Mouse (Mus musculus) testis, adult 2 months (tissue): ENCODE data around the gene Erich6b. TPM values are rescaled to one million over a fixed set of nuclear protein-coding genes. Genes with fewer than 3 reads are reported as not detected.

Experiments
- H3K27ac ChIP-seq: fragments of 200-500 bp; 2 replicates; pipeline ENCODE4 v1.5.1; 2012; ENCODE audit warnings: low read depth, low read length; ENCODE audit not compliant: control insufficient read depth, insufficient read depth
- H3K27me3 ChIP-seq: fragments of 200-500 bp; 2 replicates; pipeline ENCODE4 v1.6.1; 2012; ENCODE audit warnings: mild to moderate bottlenecking, low read length, moderate library complexity; ENCODE audit not compliant: control insufficient read depth, insufficient read depth
- H3K36me3 ChIP-seq: fragments of 200-500 bp; 2 replicates; pipeline ENCODE4 v1.6.1; 2012; ENCODE audit warnings: mild to moderate bottlenecking, low read length; ENCODE audit not compliant: control insufficient read depth, insufficient read depth
- H3K4me1 ChIP-seq: fragments of 200-500 bp; 2 replicates; pipeline ENCODE4 v1.6.1; 2012; ENCODE audit warnings: low read length; ENCODE audit not compliant: control insufficient read depth, insufficient read depth
- H3K4me3 ChIP-seq: fragments of 200-500 bp; 2 replicates; pipeline ENCODE4 v1.5.1; 2012; ENCODE audit warnings: low read depth, mild to moderate bottlenecking, low read length, moderate library complexity, mixed read lengths; ENCODE audit not compliant: control insufficient read depth
- CTCF ChIP-seq: fragments of 200-500 bp; IDR thresholded peaks from 2 replicates; pipeline ENCODE4 v1.5.1; 2012; ENCODE audit warnings: low read depth, mild to moderate bottlenecking, inconsistent platforms, low read length, moderate library complexity; ENCODE audit not compliant: control insufficient read depth, insufficient read depth, insufficient replicate concordance
- POLR2A ChIP-seq: fragments of 200-500 bp; IDR thresholded peaks from 2 replicates; pipeline ENCODE4 v1.6.1; 2012; ENCODE audit warnings: low read depth, mild to moderate bottlenecking, inconsistent platforms, low read length, moderate library complexity; ENCODE audit not compliant: control insufficient read depth
- polyA plus RNA-seq: library from polyadenylated mRNA; depleted of rRNA; stranded (reverse); fragments of >200 nt; gene quantifications from 2 replicates; pipeline ENCODE4 v1.2.3, GENCODE M21; 2012

Erich6b gene
- polyA plus RNA-seq, 1 experiment = 2.7 TPM

DNA sequence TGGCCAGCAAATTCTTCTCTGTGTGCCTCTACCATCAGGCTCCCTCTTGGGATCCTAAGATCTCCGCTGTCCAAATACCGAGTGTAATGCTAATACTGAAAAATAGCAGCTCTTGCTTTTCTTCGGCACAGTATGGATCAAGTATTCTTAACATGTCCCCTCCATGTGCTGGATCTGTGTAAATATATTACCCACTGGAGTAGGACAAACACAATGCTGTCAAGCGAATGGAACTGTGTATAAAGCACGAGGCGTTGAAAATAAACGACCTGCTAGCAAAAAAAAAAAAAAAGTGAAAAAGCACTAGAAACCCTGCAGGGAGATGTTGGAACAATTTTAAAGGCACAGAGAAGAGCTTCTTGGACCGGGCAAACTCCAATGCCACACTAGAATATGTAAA lies 19.5 kb downstream of the Erich6b start:
- Histone ChIP-seq H3K27ac (no peak overlapping the region), H3K36me3 (no peaks in the 10 kb centered on the region), H3K4me3 (no peak overlapping the region), H3K27me3 (no peaks in the 10 kb centered on the region), H3K4me1 (no peaks in the 10 kb centered on the region)
- TF ChIP-seq CTCF (no peak), POLR2A (no peak)

DNA sequence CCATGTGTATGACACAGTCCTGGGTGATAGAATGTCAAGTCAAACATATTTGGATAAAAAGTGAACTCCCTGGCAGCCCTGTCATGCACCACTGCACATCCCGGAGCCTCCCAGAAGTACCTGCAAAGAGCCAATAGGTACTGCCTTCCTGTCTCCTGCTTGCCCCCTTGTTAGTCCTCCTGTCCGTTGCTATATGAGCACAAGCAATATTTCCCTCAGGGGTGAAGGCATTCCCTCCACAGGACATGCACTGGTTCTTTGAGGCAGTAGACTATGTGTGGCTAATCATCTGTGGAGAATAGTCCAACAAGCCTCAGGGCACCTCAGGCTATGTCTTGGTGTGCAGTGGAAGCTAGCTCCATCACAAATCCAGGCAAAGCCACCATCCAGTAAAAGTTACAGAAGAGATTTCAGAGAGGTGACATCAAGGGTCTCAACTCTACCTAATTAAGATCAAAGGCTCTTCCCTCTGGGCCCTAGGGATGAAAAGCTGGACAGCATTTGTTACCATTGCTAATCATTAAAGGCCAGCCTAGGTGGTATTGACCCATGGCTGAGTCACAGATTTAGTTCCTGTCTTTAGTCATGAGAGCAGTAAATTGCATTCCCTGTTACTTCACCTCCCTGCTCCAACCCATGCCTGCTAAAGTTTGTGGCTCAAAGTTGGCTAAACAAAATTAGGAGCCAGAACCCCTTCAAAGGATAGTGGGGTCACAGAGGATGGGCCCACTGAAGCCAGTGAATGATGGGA lies 23.5 kb downstream of the Erich6b start:
- H3K27ac ChIP-seq = no peak overlapping the region
- no peaks in the 10 kb centered on the region for H3K36me3 ChIP-seq
- TF ChIP-seq CTCF = no peak
- TF ChIP-seq POLR2A = no peak
- H3K27me3 ChIP-seq = no peaks in the 10 kb centered on the region
- H3K4me3 ChIP-seq = no peak overlapping the region
- H3K4me1 ChIP-seq = no peaks in the 10 kb centered on the region

DNA sequence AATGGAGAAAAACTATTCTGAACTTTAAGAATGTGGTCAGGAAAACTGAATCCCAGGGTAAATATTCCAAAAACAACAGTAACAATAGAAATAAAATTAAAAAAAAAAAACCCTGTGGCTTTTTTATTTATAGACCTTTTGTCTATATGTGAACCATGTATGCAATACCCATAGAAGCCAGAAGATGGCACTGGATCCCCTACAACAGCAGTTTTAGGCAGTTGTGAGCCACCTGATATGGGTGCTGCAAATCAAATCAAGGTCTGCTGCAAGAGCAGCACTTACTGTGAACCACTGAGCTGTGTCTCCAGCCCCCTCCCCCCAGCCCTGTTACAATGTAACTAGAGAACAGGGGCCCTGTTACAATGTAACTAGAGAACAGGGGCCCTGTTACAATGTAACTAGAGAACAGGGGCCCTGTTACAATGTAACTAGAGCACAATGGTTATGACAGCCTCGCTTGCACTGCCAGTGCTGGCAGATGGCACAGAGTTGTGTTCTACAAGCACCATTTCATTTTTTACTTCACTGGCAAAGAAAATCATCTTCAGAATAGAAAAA lies 27.1 kb downstream of the Erich6b start:
- no peaks in the 10 kb centered on the region for H3K4me1 ChIP-seq

DNA sequence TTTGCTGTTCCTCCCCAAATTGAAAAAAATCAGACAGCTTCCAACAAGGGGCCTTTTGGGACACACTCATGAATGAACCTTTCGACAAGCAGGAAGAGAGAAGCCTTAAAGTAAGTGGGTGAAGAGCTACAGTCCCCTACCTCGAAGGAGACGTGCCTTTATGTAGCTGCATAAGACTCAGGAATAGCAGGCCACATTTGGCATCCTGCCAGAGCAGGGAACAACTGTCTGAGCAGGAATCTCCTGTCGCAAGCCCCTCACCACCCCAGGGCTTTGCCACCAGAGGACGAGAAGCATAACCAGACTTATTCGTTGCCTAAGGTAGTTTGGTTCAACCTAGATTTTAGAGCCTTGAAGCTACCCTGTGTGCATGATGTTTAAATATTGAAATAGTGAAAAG lies 34.3 kb downstream of the Erich6b start:
- H3K27me3 ChIP-seq = no peaks in the 10 kb centered on the region
- H3K27ac ChIP-seq = no peak overlapping the region
- no peaks in the 10 kb centered on the region for H3K36me3 ChIP-seq
- no peaks in the 10 kb centered on the region for H3K4me1 ChIP-seq
- TF ChIP-seq POLR2A = no peak
- TF ChIP-seq CTCF = no peak
- H3K4me3 ChIP-seq = no peak overlapping the region

More for the DNA sequence above, 27.1 kb downstream of the Erich6b start:
- Histone ChIP-seq H3K36me3 (no peaks in the 10 kb centered on the region), H3K27ac (no peak overlapping the region), H3K4me3 (no peak overlapping the region), H3K27me3 (no peaks in the 10 kb centered on the region)
- TF ChIP-seq POLR2A = no peak
- TF ChIP-seq CTCF = no peak

DNA sequence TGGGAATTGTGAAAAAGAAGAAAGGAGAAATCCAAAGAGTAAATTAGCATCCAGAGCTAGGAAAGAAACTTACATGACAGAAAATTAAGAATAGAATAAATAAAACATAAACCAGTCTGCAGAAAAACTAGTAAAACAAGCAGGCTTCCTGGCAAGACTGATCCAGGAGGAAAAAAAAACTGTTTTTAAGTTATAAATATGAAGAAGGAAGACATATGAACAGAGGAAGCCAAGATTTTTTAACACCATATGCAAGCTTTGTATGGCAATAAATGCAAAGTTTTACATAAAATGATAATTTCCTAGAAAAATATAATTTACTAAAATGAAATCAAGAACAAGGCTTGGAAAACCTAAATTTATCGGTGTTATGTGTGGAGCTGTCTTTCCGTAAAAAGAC lies 48.4 kb downstream of the Erich6b start:
- Histone ChIP-seq H3K27ac (no peak overlapping the region), H3K36me3 (no peaks in the 10 kb centered on the region)
- TF ChIP-seq POLR2A (no peak), CTCF (no peak)

DNA sequence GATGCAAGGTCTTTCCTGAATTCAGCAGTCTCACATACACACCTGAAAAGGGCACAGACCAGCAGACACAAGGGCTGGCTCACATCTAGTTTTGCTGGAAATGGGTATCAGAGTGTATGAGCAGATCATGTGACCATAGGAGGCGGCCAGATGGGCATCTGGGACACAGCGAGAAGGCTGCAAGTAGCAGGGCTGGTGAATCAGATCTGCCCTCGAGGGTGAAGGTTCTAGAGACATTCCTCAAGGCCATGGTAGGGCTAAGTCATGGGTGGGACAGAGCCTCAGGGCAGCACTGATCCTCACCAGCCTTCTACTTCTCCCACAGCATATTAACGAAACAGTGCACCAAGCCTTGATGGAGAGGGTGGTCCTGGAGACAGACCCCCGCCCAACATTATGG lies 54.0 kb downstream of the Erich6b start:
- Histone ChIP-seq H3K27ac (no peak overlapping the region), H3K4me1 (no peaks in the 10 kb centered on the region), H3K36me3 (no peaks in the 10 kb centered on the region; the same call in 1 of the 2 replicates), H3K4me3 (no peak overlapping the region), H3K27me3 (no peaks in the 10 kb centered on the region)
- TF ChIP-seq POLR2A (no peak), CTCF (no peak)

More for the DNA sequence above, 48.4 kb downstream of the Erich6b start:
- no peaks in the 10 kb centered on the region for H3K4me1 ChIP-seq
- no peak overlapping the region for H3K4me3 ChIP-seq
- H3K27me3 ChIP-seq = no peaks in the 10 kb centered on the region

DNA sequence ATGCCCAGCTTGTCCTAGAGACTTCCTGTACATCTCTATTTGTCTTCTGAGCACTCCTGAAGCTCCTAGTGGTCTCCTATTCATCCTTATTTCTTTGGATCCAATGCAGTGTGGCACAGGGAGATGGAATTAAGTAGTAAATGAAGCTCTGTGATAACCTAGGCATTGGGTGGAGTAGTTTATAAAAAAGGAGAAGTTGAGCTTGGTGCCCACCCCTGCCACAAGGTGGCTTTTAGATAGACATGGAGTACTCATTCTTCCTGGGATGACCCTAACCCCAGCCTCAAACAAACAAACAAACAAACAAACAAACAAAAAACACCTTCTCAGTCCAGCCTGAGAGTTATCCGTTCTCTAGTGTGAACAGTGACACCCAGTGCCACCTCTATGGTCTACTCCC lies 55.9 kb downstream of the Erich6b start:
- H3K36me3 ChIP-seq = peaks cover 1% of the 10 kb centered on the region; the same call in 1 of the 2 replicates
- no peak overlapping the region for H3K4me3 ChIP-seq
- TF ChIP-seq CTCF (no peak), POLR2A (no peak)
- H3K4me1 ChIP-seq = no peaks in the 10 kb centered on the region
- H3K27me3 ChIP-seq = no peaks in the 10 kb centered on the region
- no peak overlapping the region for H3K27ac ChIP-seq
